Mouse (Mus musculus): ENCODE data around the gene Ank2.
"Not testable (repeated sequence)": the region's sequence is repeated elsewhere in the genome, so short reads cannot be mapped to it uniquely, and the experiment has no call there.

Gene Ank2

GRCm38 (mm10) chr3:127481658-127482057 is 17.5 kb downstream of the Ank2 start:
- DNase-seq (ENCODE audit: low spot score): no peak

- DNase-seq (ENCODE audit: low spot score): not testable (repeated sequence)
Measured at GRCm38 (mm10) chr3:127480369-127480768, 18.8 kb downstream of the Ank2 start.

- no peak for DNase-seq (ENCODE audit: low spot score)
Measured at GRCm38 (mm10) chr3:127474115-127474514, 25.0 kb downstream of the Ank2 start.

- no peak for DNase-seq (ENCODE audit: low spot score)
Measured at GRCm38 (mm10) chr3:127469164-127469752, 29.9 kb downstream of the Ank2 start.

- DNase-seq (ENCODE audit: low spot score): no peak
Measured at GRCm38 (mm10) chr3:127468569-127468968, 30.6 kb downstream of the Ank2 start.

GRCm38 (mm10) chr3:127463816-127464480 is 35.2 kb downstream of the Ank2 start:
- no peak for DNase-seq (ENCODE audit: low spot score)

- no peak for DNase-seq (ENCODE audit: low spot score)
Measured at GRCm38 (mm10) chr3:127463165-127463564, 36.0 kb downstream of the Ank2 start.

GRCm38 (mm10) chr3:127462413-127462812 is 36.7 kb downstream of the Ank2 start:
- no peak for DNase-seq (ENCODE audit: low spot score)

GRCm38 (mm10) chr3:127460891-127461437 is 38.2 kb downstream of the Ank2 start:
- no peak for DNase-seq (ENCODE audit: low spot score)

- DNase-seq (ENCODE audit: low spot score): no peak
Measured at GRCm38 (mm10) chr3:127459858-127460257, 39.3 kb downstream of the Ank2 start.

- DNase-seq (ENCODE audit: low spot score): no peak
Measured at GRCm38 (mm10) chr3:127458925-127459324, 40.2 kb downstream of the Ank2 start.

GRCm38 (mm10) chr3:127458420-127458798 is 40.7 kb downstream of the Ank2 start:
- no peak for DNase-seq (ENCODE audit: low spot score)

- no peak for DNase-seq (ENCODE audit: low spot score)
Measured at GRCm38 (mm10) chr3:127457761-127458419, 41.3 kb downstream of the Ank2 start.

GRCm38 (mm10) chr3:127453738-127454137 is 45.4 kb downstream of the Ank2 start:
- no peak for DNase-seq (ENCODE audit: low spot score)

GRCm38 (mm10) chr3:127453254-127453653 is 45.9 kb downstream of the Ank2 start:
- DNase-seq (ENCODE audit: low spot score): no peak

GRCm38 (mm10) chr3:127452233-127452632 is 46.9 kb downstream of the Ank2 start:
- DNase-seq (ENCODE audit: low spot score): no peak

- no peak for DNase-seq (ENCODE audit: low spot score)
Measured at GRCm38 (mm10) chr3:127451741-127452140, 47.4 kb downstream of the Ank2 start.

- no peak for DNase-seq (ENCODE audit: low spot score)
Measured at GRCm38 (mm10) chr3:127451070-127451469, 48.1 kb downstream of the Ank2 start.

- DNase-seq (ENCODE audit: low spot score): peak; percentile 17
Measured at GRCm38 (mm10) chr3:127446173-127446572, 53.0 kb downstream of the Ank2 start.

- no peak for DNase-seq (ENCODE audit: low spot score)
Measured at GRCm38 (mm10) chr3:127433291-127433690, 65.9 kb downstream of the Ank2 start.

- no peak for DNase-seq (ENCODE audit: low spot score)
Measured at GRCm38 (mm10) chr3:127429866-127430265, 69.3 kb downstream of the Ank2 start.

GRCm38 (mm10) chr3:127428527-127428926 is 70.6 kb downstream of the Ank2 start:
- no peak for DNase-seq (ENCODE audit: low spot score)

- no peak for DNase-seq (ENCODE audit: low spot score)
Measured at GRCm38 (mm10) chr3:127416950-127417349, 82.2 kb downstream of the Ank2 start.
